Mouse (Mus musculus) heart, embryonic 14.5 days (tissue): ENCODE data around the gene Tspan3. TPM values are rescaled to one million over a fixed set of nuclear protein-coding genes. Genes with fewer than 3 reads are reported as not detected.

Source experiments
- ATAC-seq: fragments of 200-750 bp; cut with Nextera tagmentation; 2 replicates; pipeline ENCODE4 v1.8.0; 2017; ENCODE audit warnings: low read depth, moderate TSS enrichment; ENCODE audit not compliant: insufficient number of reproducible peaks, insufficient read depth, low FRiP score
- H3K27ac ChIP-seq, 2 experiments: fragments of 200-500 bp in 1 of 2; fragments of 300-500 bp in 1 of 2; sonication (generic) in 1 of 2; replicated peaks in 1 of 2; 2 replicates each; pipeline ENCODE4 v1.5.1; 2012 to 2014; ENCODE audit warnings: low read depth in 2 of 2, low read length in 2 of 2, control low read depth in 1 of 2, mild to moderate bottlenecking in 1 of 2, mixed read lengths in 1 of 2; ENCODE audit not compliant: control insufficient read depth in 1 of 2, insufficient read depth in 1 of 2
- H3K27me3 ChIP-seq: fragments of 300-500 bp; sonication (generic); 2 replicates; pipeline ENCODE4 v1.6.1; 2014; ENCODE audit warnings: mild to moderate bottlenecking, low read length, control low read depth; ENCODE audit not compliant: control insufficient read depth, insufficient read depth
- H3K36me3 ChIP-seq: fragments of 300-500 bp; sonication (generic); 2 replicates; pipeline ENCODE4 v1.6.1; 2014; ENCODE audit warnings: mild to moderate bottlenecking, control low read depth, low read length, mixed read lengths; ENCODE audit not compliant: control insufficient read depth, insufficient read depth
- H3K4me1 ChIP-seq, 2 experiments: fragments of 200-500 bp in 1 of 2; fragments of 300-500 bp in 1 of 2; sonication (generic) in 1 of 2; 2 replicates each; pipeline ENCODE4 v1.6.1; 2012 to 2014; ENCODE audit warnings: low read length in 2 of 2, control low read depth in 1 of 2, mixed read lengths in 1 of 2; ENCODE audit not compliant: control insufficient read depth in 2 of 2, insufficient read depth in 2 of 2
- H3K4me2 ChIP-seq: fragments of 300-500 bp; sonication (generic); 2 replicates; pipeline ENCODE4 v1.6.1; 2014; ENCODE audit warnings: mild to moderate bottlenecking, low read length
- H3K4me3 ChIP-seq, 2 experiments: fragments of 200-500 bp in 1 of 2; fragments of 300-500 bp in 1 of 2; sonication (generic) in 1 of 2; 2 replicates each; pipeline ENCODE4 v1.5.1; 2012 to 2014; ENCODE audit warnings: low read length in 2 of 2, mild to moderate bottlenecking in 2 of 2, control low read depth in 1 of 2, low read depth in 1 of 2, moderate library complexity in 1 of 2; ENCODE audit not compliant: control insufficient read depth in 1 of 2, insufficient read depth in 1 of 2
- H3K9ac ChIP-seq: fragments of 300-500 bp; sonication (generic); 2 replicates; pipeline ENCODE4 v1.6.1; 2014; ENCODE audit warnings: mild to moderate bottlenecking, low read length
- H3K9me3 ChIP-seq: fragments of 300-500 bp; sonication (generic); 2 replicates; pipeline ENCODE4 v1.6.1; 2016; ENCODE audit warnings: low read length, control low read depth; ENCODE audit not compliant: control insufficient read depth
- WGBS: fragments of 180-500 bp; shearing (Covaris S2); extraction: QIAGEN DNeasy Blood & Tissue Kit; methylation state at CpG from one replicate; pipeline ENCODE4 v1.1.7; 2014; 5-methylcytosine and 5-hydroxymethylcytosine counted together
- polyA plus RNA-seq: library from polyadenylated mRNA; unstranded; fragments of >200 nt; fragmentation: Nextera tagmentation; extraction: Ambion mirVana; gene quantifications from 2 replicates; pipeline ENCODE4 v1.2.1, GENCODE M21; 2014

The Tspan3 gene
- polyA plus RNA-seq, 1 experiment from 2014 or later, result 487 TPM

DNA sequence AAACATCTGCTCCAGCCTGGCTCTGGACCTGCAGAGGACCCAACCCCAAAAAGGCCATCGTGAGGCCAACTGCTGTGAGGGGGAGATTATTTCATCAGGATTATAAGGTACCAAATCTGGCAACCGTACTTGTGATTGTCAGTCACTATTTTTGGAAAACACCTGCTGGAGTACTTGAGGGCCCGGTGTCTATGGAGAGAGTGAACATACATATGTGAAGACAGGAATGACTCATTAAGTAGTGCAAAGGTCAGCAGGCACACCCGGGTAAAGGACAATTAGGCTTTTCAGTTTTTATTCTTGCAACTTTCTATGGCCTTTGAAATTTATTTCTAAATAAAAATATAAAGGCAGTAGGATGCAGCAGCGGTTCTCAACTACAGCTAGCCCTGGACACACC lies 31.3 kb downstream of the Tspan3 start:
- 0 out of 2 replicates have a peak overlapping the region, but pooled peaks have one; percentile 16 for H3K9ac ChIP-seq
- peaks cover 92% of the 10 kb centered on the region for H3K36me3 ChIP-seq
- WGBS, result 36% methylated on average over 5 of the region's 5 CpGs
- H3K9me3 ChIP-seq, result no peaks in the 10 kb centered on the region
- peak overlapping the region; percentile 26 to 84 for H3K27ac ChIP-seq
- H3K4me1 ChIP-seq, result peaks cover 19 to 50% of the 10 kb centered on the region in 2 experiments
- no peaks in the 10 kb centered on the region for H3K27me3 ChIP-seq
- H3K4me2 ChIP-seq, result no peak overlapping the region
- ATAC-seq, result no peak
- H3K4me3 ChIP-seq, result no peak overlapping the region

DNA sequence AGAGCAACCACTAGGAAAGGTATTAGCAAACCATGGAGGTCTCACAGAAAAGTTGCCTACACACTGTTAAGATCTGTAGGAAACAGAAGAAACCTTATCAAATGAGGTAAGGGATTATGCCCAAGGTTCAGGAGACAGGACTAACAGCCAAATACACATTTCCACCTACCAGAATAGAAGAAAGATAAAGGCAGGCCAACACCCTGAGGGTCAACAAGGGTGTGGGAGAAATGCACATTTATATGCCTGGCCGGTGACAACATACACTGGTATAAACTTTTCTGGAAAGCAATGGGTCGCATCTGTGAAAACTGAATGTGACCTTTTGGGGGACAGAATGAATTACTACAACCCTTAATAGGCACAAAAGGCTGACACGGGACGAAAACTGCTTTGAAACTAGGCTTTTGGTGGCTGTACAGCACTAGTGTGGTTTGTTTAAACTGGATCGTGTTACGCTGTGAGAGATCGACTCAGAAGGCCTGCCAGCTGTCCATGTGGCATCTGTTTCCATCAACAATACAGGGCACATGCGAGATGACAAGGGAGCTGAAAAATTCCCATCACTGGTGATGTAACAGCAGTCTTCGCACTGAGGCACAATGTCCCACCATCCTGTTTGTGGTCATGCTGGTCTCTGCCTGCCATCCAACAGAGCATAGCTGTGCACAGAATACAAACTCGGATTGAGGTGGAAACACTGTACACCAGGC lies 33.3 kb downstream of the Tspan3 start:
- H3K4me1 ChIP-seq, result peaks cover 19 to 50% of the 10 kb centered on the region in 2 experiments
- H3K4me2 ChIP-seq, result no peak overlapping the region
- peak overlapping the region in 1 of 2 experiments; percentile 69; a peak in 2 of 4 replicates for H3K27ac ChIP-seq
- no peak overlapping the region for H3K9ac ChIP-seq
- no peak overlapping the region for H3K4me3 ChIP-seq
- no peaks in the 10 kb centered on the region for H3K9me3 ChIP-seq
- no peaks in the 10 kb centered on the region for H3K27me3 ChIP-seq
- H3K36me3 ChIP-seq, result peaks cover 93% of the 10 kb centered on the region
- 74% methylated on average over 10 of the region's 10 CpGs for WGBS
- no peak for ATAC-seq

DNA sequence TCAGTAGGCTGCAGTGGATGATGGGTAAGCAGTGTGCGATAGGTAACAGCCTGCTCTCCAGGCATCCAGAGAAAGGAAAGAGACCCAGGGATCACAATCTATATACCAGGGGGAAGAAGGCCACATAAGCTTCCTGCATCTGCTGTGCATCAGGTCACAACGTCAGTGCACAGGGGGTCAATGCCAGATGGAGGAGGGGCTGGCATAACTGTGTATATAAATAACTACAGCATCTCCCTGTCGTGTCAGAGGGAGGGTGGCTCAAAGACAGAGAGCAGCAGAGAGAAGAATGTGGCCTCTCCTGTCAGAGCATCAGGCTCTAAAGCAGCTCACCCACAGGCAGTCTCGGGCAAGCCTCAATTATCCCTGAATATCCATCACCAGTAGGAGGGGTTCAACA lies 34.7 kb downstream of the Tspan3 start:
- Histone ChIP-seq H3K4me3 (no peak overlapping the region), H3K4me2 (no peak overlapping the region), H3K36me3 (peaks cover 79% of the 10 kb centered on the region), H3K27ac (peak overlapping the region; percentile 66 to 69), H3K9ac (no peak overlapping the region), H3K9me3 (no peaks in the 10 kb centered on the region), H3K4me1 (peaks cover 21 to 55% of the 10 kb centered on the region in 2 experiments), H3K27me3 (no peaks in the 10 kb centered on the region)
- ATAC-seq, result no peak
- 28% methylated on average over 4 of the region's 4 CpGs for WGBS

DNA sequence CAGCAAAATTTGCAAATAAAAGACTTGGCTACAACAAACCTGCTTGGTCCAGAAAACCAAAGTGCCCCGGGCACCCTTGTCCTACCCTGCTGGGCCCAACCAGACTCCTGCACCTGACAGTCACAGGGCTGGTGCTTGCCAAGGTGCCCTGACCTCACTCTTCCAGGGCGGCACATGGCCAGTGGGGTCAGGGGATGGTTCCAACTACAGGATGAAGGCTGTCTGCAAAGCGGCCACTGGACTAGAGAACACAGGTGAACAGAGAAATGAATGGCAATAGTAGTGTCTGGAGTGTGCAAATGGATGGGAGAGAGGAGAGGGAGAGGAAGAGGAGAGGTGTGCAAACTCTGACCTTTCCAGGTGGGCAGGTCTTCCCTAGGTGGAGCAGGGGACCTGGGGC lies 35.3 kb downstream of the Tspan3 start:
- no peak overlapping the region for H3K9ac ChIP-seq
- 89% methylated on average over 3 of the region's 3 CpGs for WGBS
- H3K4me2 ChIP-seq, result no peak overlapping the region
- H3K4me1 ChIP-seq, result peaks cover 23 to 53% of the 10 kb centered on the region in 2 experiments
- H3K9me3 ChIP-seq, result no peaks in the 10 kb centered on the region
- H3K27me3 ChIP-seq, result no peaks in the 10 kb centered on the region
- peak overlapping the region in 1 of 2 experiments; percentile 69; a peak in 1 of 4 replicates for H3K27ac ChIP-seq
- no peak for ATAC-seq
- no peak overlapping the region for H3K4me3 ChIP-seq
- peaks cover 73% of the 10 kb centered on the region for H3K36me3 ChIP-seq

DNA sequence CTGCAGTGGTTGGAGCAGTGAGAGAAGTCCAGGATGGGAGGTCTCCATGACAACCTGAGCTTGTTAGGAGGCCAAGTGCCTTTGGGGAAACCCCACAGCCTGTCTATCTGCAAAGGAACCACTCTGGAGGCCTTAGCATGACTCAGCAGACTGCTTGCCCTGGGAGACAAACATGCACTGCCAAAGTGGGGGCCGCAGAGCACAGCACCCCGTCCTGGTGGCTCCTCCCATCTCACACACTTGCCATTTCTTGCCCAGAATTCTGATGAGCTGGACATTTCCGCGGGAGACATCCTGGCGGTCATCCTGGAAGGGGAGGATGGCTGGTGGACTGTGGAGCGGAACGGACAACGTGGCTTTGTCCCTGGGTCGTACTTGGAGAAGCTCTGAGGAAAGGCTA lies 36.9 kb downstream of the Tspan3 start:
- no peak for ATAC-seq
- WGBS, result 77% methylated on average over 9 of the region's 9 CpGs
- peaks cover 31 to 52% of the 10 kb centered on the region in 2 experiments for H3K4me1 ChIP-seq
- H3K36me3 ChIP-seq, result peaks cover 58% of the 10 kb centered on the region
- no peak overlapping the region for H3K9ac ChIP-seq
- H3K9me3 ChIP-seq, result no peaks in the 10 kb centered on the region
- H3K27ac ChIP-seq, result no peak overlapping the region
- H3K4me2 ChIP-seq, result no peak overlapping the region
- H3K27me3 ChIP-seq, result no peaks in the 10 kb centered on the region
- H3K4me3 ChIP-seq, result no peak overlapping the region

DNA sequence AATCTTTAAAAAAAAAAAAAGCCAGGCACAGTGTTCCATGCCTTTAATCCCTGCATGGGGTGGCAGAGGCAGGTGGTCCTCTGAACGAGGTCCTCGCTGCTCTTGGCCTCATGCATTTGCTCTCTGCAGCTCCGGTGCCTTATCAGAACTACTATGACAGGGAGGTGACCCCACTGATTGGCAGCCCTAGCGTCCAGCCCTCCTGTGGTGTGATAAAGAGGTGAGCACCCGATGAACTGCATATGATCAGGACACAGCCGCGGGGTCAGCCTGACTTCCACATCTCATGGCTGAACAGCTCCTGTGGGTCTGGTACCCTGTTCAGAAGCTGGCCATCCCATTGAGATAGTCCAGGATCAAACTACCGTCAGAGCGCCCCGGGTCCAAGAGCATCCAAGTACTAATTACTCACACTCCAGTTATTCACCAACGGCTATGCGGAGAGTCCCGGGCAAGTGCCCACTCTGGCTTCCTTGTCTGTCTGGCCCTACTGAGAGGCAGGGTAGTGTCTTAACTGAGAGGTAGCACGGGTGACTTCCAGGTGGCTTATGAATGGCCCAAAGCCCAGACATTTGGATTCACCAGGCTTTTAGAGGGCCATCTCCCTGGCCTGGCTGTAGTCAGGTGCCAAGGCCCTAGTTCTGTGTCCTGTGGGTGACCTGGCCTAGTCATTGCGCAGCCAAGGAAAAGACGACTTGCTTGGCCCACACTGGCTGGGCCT lies 38.7 kb downstream of the Tspan3 start:
- Histone ChIP-seq H3K4me2 (no peak overlapping the region), H3K9ac (no peak overlapping the region), H3K4me1 (peaks cover 32 to 49% of the 10 kb centered on the region in 2 experiments), H3K36me3 (peaks cover 41% of the 10 kb centered on the region), H3K9me3 (no peaks in the 10 kb centered on the region), H3K27me3 (no peaks in the 10 kb centered on the region), H3K27ac (no peak overlapping the region), H3K4me3 (no peak overlapping the region)
- 56% methylated on average over 16 of the region's 16 CpGs for WGBS
- no peak for ATAC-seq

DNA sequence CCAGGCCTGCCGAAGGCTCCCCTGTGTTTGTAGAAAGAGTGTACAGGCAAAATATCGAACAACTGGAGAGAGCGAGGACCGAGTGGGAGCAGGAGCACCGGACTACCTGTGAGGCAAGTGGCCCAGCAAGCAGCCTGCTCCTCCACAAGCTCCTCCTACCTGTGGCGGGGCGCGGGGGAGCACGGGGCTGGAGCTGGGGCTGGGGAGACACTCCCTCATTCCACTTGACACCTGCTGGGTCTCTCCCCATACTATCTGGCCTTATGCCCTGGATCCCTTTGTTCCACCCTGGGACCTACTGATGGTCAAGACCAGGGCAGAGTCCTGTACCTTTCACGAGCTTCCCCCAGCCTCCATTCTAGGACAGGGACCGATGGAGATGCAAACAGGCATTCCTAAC lies 40.7 kb downstream of the Tspan3 start:
- H3K9ac ChIP-seq, result no peak overlapping the region
- no peak overlapping the region for H3K4me2 ChIP-seq
- peaks cover 21% of the 10 kb centered on the region for H3K36me3 ChIP-seq
- H3K27me3 ChIP-seq, result no peaks in the 10 kb centered on the region
- H3K27ac ChIP-seq, result no peak overlapping the region
- WGBS, result 25% methylated on average over 11 of the region's 11 CpGs
- no peaks in the 10 kb centered on the region for H3K9me3 ChIP-seq
- ATAC-seq, result no peak
- no peak overlapping the region for H3K4me3 ChIP-seq
- H3K4me1 ChIP-seq, result peaks cover 23 to 40% of the 10 kb centered on the region in 2 experiments
